Mouse (Mus musculus) testis, adult 2 months (tissue): ENCODE data around the gene Tnfrsf25.

Experiments
- CTCF ChIP-seq: fragments of 200-500 bp; IDR thresholded peaks from 2 replicates; pipeline ENCODE4 v1.5.1; 2012; ENCODE audit warnings: low read depth, mild to moderate bottlenecking, inconsistent platforms, low read length, moderate library complexity; ENCODE audit not compliant: control insufficient read depth, insufficient read depth, insufficient replicate concordance
- POLR2A ChIP-seq: fragments of 200-500 bp; IDR thresholded peaks from 2 replicates; pipeline ENCODE4 v1.6.1; 2012; ENCODE audit warnings: low read depth, mild to moderate bottlenecking, inconsistent platforms, low read length, moderate library complexity; ENCODE audit not compliant: control insufficient read depth

DNA sequence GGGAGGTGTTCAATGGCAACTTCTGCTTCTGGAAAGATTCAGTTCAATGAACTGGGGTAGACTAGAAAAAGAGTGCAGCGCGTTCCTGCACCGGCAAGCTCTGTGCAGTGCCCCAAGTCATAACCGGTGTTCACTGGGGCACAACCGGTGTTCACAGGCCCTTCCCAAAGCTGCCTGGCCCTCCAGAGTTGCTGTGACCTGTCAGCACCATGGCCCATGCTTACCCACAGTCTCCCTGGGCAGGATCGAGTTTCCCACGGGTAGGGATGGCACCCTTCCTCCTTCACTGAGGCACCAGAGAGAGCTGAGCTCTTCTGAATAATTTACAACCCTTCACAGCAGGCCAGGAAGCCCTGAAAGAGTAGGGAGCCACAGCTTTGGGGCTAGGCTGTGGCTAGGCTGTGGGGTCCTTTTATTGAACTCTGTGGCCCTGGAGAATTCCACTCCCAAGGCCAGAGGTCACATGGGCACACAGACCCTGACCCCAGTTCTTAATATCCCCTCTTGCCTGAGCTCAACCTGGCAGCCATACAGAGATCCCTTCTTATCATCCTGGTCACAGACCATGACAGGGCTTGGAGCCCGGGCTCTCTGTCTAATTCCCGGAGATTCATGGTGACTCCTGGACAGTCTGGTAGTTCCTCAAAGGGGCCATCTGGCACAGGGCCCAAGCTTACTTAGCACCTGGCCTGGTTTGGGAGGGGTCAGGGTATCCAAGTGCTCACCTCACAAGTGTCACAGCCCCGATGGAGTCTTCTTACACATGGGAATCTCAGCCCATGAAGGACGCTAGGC is 30.5 kb downstream of the Tnfrsf25 start:
- no peak for TF ChIP-seq CTCF
- TF ChIP-seq POLR2A, result no peak
